Mouse (Mus musculus): ENCODE results near the gene Tnfrsf9. TPM values are rescaled to one million over a fixed set of nuclear protein-coding genes. Genes with fewer than 3 reads are reported as not detected.

The Tnfrsf9 gene
- total and polyA plus RNA-seq, 2 experiments from 2014 or later: 0.19 to 0.36 TPM

DNA sequence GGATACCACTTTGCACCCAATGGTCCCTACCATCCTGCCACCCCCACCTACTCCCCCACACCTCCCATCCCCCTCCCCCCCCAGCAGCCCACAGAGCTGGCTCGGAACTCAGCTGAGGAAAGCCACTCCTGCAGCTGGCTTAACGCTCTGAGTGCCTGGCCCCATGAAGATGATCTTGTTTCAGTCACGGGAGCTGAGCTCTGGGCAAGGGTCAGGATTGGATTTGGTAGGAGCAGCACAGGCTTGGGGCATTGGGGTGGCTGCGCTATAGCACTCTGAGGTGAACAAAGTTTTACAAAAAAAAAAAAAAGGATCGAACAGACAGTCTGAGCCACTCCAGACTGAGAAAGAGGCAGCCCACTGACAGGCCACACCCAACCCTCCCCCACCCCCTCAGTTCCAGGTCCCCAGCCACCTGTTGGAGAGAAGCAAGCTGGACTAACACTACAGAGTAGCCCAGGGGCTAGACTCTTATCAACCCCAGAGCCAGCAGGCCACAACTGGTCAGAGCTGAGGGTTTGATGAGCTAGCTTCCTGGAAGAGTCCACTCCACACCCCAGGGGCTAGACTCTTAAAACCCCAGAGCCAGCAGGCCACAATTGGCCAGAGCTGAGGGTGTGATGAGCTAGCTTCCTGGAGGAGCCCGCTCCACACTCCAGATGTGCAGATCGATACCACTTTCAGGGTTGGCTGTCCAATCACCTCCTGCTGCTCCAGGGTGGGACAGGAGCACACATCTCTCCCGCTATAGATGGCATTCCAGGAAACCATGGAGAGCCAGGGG lies 19.5 kb upstream of the Tnfrsf9 start:
- no peaks in the 10 kb centered on the region for H3K4me1 ChIP-seq (ENCODE audit: insufficient read depth)
- no peak for ATAC-seq

GRCm38 (mm10) chr4:150896896-150897624 lies 17.3 kb upstream of the Tnfrsf9 start:
- Histone ChIP-seq H3K4me1 (ENCODE audit: insufficient read depth) (no peaks in the 10 kb centered on the region), H3K4me3 (ENCODE audit: low read depth, low read length) (no peak overlapping the region), H3K27me3 (ENCODE audit: insufficient read depth, low read length) (no peaks in the 10 kb centered on the region), H3K36me3 (ENCODE audit: insufficient read depth) (peaks cover 49% of the 10 kb centered on the region), H3K9ac (no peak overlapping the region), H3K27ac (ENCODE audit: low read depth, low read length) (no peak overlapping the region), H3K9me3 (ENCODE audit: low read length) (no peaks in the 10 kb centered on the region), H3K4me2 (ENCODE audit: low read depth) (no peak overlapping the region)
- TF ChIP-seq CTCF (IDR thresholded peaks at IDR 0.05; ENCODE audit: low read depth): no peak
- DNase-seq (no peak), ATAC-seq (no peak)
- 94% methylated on average over 26 of the region's 26 CpGs for WGBS

More for the DNA sequence above, 19.5 kb upstream of the Tnfrsf9 start:
- peaks cover 36% of the 10 kb centered on the region for H3K36me3 ChIP-seq (ENCODE audit: insufficient read depth)
- H3K4me3 ChIP-seq (ENCODE audit: low read depth, low read length): no peak overlapping the region
- TF ChIP-seq CTCF (IDR thresholded peaks at IDR 0.05; ENCODE audit: low read depth): no peak
- DNase-seq: no peak
- 75% methylated on average over 8 of the region's 8 CpGs for WGBS
- H3K9me3 ChIP-seq (ENCODE audit: low read length): no peaks in the 10 kb centered on the region
- H3K4me2 ChIP-seq (ENCODE audit: low read depth): no peak overlapping the region
- H3K27ac ChIP-seq (ENCODE audit: low read depth, low read length): no peak overlapping the region
- H3K9ac ChIP-seq: no peak overlapping the region
- H3K27me3 ChIP-seq (ENCODE audit: insufficient read depth, low read length): no peaks in the 10 kb centered on the region

GRCm38 (mm10) chr4:150898716-150899365 lies 15.5 kb upstream of the Tnfrsf9 start:
- H3K4me1 ChIP-seq (ENCODE audit: insufficient read depth): no peaks in the 10 kb centered on the region
- TF ChIP-seq CTCF (IDR thresholded peaks at IDR 0.05; ENCODE audit: low read depth): peak; percentile 95
- no peak overlapping the region for H3K9ac ChIP-seq
- DNase-seq (peak; percentile 73), ATAC-seq (peak; percentile 63)
- H3K27me3 ChIP-seq (ENCODE audit: insufficient read depth, low read length): no peaks in the 10 kb centered on the region
- H3K4me2 ChIP-seq (ENCODE audit: low read depth): no peak overlapping the region
- H3K4me3 ChIP-seq (ENCODE audit: low read depth, low read length): no peak overlapping the region
- no peak overlapping the region for H3K27ac ChIP-seq (ENCODE audit: low read depth, low read length)
- no peaks in the 10 kb centered on the region for H3K9me3 ChIP-seq (ENCODE audit: low read length)
- WGBS: 61% methylated on average over 13 of the region's 13 CpGs
- H3K36me3 ChIP-seq (ENCODE audit: insufficient read depth): peaks cover 66% of the 10 kb centered on the region

GRCm38 (mm10) chr4:150900486-150900885 lies 13.9 kb upstream of the Tnfrsf9 start:
- Histone ChIP-seq H3K27ac (ENCODE audit: low read depth, low read length) (no peak overlapping the region), H3K4me1 (ENCODE audit: insufficient read depth) (no peaks in the 10 kb centered on the region), H3K36me3 (ENCODE audit: insufficient read depth) (peaks cover 76% of the 10 kb centered on the region), H3K9ac (no peak overlapping the region), H3K4me3 (ENCODE audit: low read depth, low read length) (no peak overlapping the region), H3K4me2 (ENCODE audit: low read depth) (no peak overlapping the region), H3K9me3 (ENCODE audit: low read length) (no peaks in the 10 kb centered on the region), H3K27me3 (ENCODE audit: insufficient read depth, low read length) (no peaks in the 10 kb centered on the region)
- TF ChIP-seq CTCF (IDR thresholded peaks at IDR 0.05; ENCODE audit: low read depth): no peak
- WGBS: 95% methylated on average over 13 of the region's 13 CpGs
- ATAC-seq (no peak), DNase-seq (no peak)

DNA sequence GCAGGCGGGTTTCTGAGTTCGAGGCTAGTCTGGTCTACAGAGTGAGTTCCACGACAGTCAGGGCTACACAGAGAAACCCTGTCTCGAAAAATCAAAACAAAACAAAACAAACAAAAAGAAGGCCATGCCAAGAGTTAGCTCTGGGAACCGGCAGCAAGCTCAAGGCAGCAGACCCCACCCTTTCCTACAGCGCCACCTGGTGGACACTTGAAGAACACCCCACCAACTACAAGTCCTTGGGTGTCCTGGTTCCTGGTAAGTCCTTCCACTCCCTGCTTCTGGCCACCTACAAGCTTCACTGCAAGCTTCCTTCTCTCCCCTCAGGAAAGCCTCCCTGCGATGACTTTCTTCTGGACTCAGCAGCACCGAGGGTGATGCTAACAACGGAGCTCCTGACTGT lies 12.7 kb upstream of the Tnfrsf9 start:
- H3K9ac ChIP-seq: no peak overlapping the region
- no peaks in the 10 kb centered on the region for H3K9me3 ChIP-seq (ENCODE audit: low read length)
- H3K27me3 ChIP-seq (ENCODE audit: insufficient read depth, low read length): no peaks in the 10 kb centered on the region
- H3K4me2 ChIP-seq (ENCODE audit: low read depth): no peak overlapping the region
- ATAC-seq (no peak), DNase-seq (peak; percentile 68)
- H3K27ac ChIP-seq (ENCODE audit: low read depth, low read length): no peak overlapping the region
- peak; percentile 87 for TF ChIP-seq CTCF (IDR thresholded peaks at IDR 0.05; ENCODE audit: low read depth)
- WGBS: 50% methylated on average over 9 of the region's 9 CpGs
- H3K4me1 ChIP-seq (ENCODE audit: insufficient read depth): no peaks in the 10 kb centered on the region
- H3K36me3 ChIP-seq (ENCODE audit: insufficient read depth): peaks cover 73% of the 10 kb centered on the region
- no peak overlapping the region for H3K4me3 ChIP-seq (ENCODE audit: low read depth, low read length)

- Histone ChIP-seq H3K4me2 (ENCODE audit: low read depth) (no peak overlapping the region), H3K4me3 (ENCODE audit: low read depth, low read length) (no peak overlapping the region), H3K36me3 (ENCODE audit: insufficient read depth) (peaks cover 74% of the 10 kb centered on the region), H3K27ac (ENCODE audit: low read depth, low read length) (no peak overlapping the region), H3K27me3 (ENCODE audit: insufficient read depth, low read length) (no peaks in the 10 kb centered on the region), H3K4me1 (ENCODE audit: insufficient read depth) (no peaks in the 10 kb centered on the region), H3K9me3 (ENCODE audit: low read length) (no peaks in the 10 kb centered on the region), H3K9ac (no peak overlapping the region)
- 96% methylated on average over 12 of the region's 12 CpGs for WGBS
- no peak for DNase-seq
- TF ChIP-seq CTCF (IDR thresholded peaks at IDR 0.05; ENCODE audit: low read depth): no peak
- no peak for ATAC-seq
Measured at GRCm38 (mm10) chr4:150902062-150902461, 12.3 kb upstream of the Tnfrsf9 start.

All from forebrain, postnatal 0 days (tissue).